Mouse (Mus musculus) gastrocnemius, postnatal 10 days (tissue): ENCODE measurements around the gene Myo1d. TPM values are rescaled to one million over a fixed set of nuclear protein-coding genes. Genes with fewer than 3 reads are reported as not detected.

ENCODE experiments used
- total RNA-seq, 2 experiments: library from RNA; stranded (reverse); gene quantifications; 2 replicates each; pipeline ENCODE4 v1.2.3; 2021

The Myo1d gene
- total RNA-seq, 2 experiments from 2014 or later, result 6.6 to 12.5 TPM

Other genes with a start within 250 kb of the Myo1d start
- gene Tmem98, start 30.1 kb upstream of the Myo1d start, total RNA-seq, result 1 to 10 TPM; 8.6 to 9.1 TPM
- gene Spaca3, start 78.3 kb upstream of the Myo1d start, total RNA-seq, result not detected